Mouse (Mus musculus) heart, adult 2 months (tissue): ENCODE measurements around the gene Calm3. TPM values are rescaled to one million over a fixed set of nuclear protein-coding genes. Genes with fewer than 3 reads are reported as not detected.

Experiments
- DNase-seq, 2 experiments: peaks; one replicate each; pipeline ENCODE4 v3.0.0; 2021
- H3K27ac ChIP-seq: fragments of 200-600 bp; 2 replicates; pipeline ENCODE4 v1.8.1; 2022
- H3K27me3 ChIP-seq: fragments of 200-500 bp; 2 replicates; pipeline ENCODE4 v1.6.1; 2012; ENCODE audit warnings: mild to moderate bottlenecking, low read length, inconsistent platforms, mixed read lengths; ENCODE audit not compliant: control insufficient read depth, insufficient read depth
- H3K36me3 ChIP-seq: fragments of 200-500 bp; 2 replicates; pipeline ENCODE4 v1.6.1; 2012; ENCODE audit warnings: low read length, inconsistent platforms; ENCODE audit not compliant: control insufficient read depth, insufficient read depth
- H3K4me1 ChIP-seq: fragments of 200-500 bp; 2 replicates; pipeline ENCODE4 v1.6.1; 2011; ENCODE audit warnings: low read length; ENCODE audit not compliant: control insufficient read depth, insufficient read depth
- H3K4me3 ChIP-seq: fragments of 200-600 bp; 2 replicates; pipeline ENCODE4 v1.8.1; 2022
- H3K79me2 ChIP-seq: fragments of 200-500 bp; replicated peaks from 2 replicates; pipeline ENCODE4 v1.6.1; 2012; ENCODE audit warnings: mild to moderate bottlenecking, inconsistent platforms, low read length, moderate library complexity, mixed read lengths; ENCODE audit not compliant: control insufficient read depth, insufficient read depth
- H3K9ac ChIP-seq: fragments of 200-500 bp; 2 replicates; pipeline ENCODE4 v1.6.1; 2012; ENCODE audit warnings: low read depth, mild to moderate bottlenecking, control low read depth, inconsistent platforms, low read length, mixed read lengths
- CTCF ChIP-seq: fragments of 200-600 bp; IDR thresholded peaks from 2 replicates; pipeline ENCODE4 v1.8.1; 2022; ENCODE audit warnings: antibody characterized with exemption, mild to moderate bottlenecking, moderate library complexity
- EP300 ChIP-seq: fragments of 200-500 bp; IDR thresholded peaks from 2 replicates; pipeline ENCODE4 v1.6.1; 2011; ENCODE audit warnings: low read depth, low read length, control low read depth; ENCODE audit not compliant: insufficient read depth
- POLR2A ChIP-seq: fragments of 200-500 bp; IDR thresholded peaks from 2 replicates; pipeline ENCODE4 v1.6.1; 2011; ENCODE audit warnings: mild to moderate bottlenecking, low read depth, low read length, control low read depth; ENCODE audit not compliant: insufficient read depth
- WGBS: fragments of 180-500 bp; shearing (Covaris S2); methylation state at CpG from one replicate; pipeline ENCODE4 v1.1.7; 2018; 5-methylcytosine and 5-hydroxymethylcytosine counted together
- intact Hi-C: fragments of 180-260 bp; cut with DNase I; formaldehyde crosslinking; loops from one replicate; pipeline ENCODE4 v1.15.1; 2025
- polyA plus RNA-seq: library from polyadenylated mRNA; depleted of rRNA; stranded (reverse); fragments of >200 nt; gene quantifications from 2 replicates; pipeline ENCODE4 v1.2.3, GENCODE M21; 2012
- total RNA-seq, 2 experiments: library from RNA; stranded (reverse); gene quantifications; 2 replicates each; pipeline ENCODE4 v1.2.3; 2021

Gene Calm3
- total and polyA plus RNA-seq, 3 experiments, result 163 to 175 (median 168) TPM

- Histone ChIP-seq H3K36me3 (no peaks in the 10 kb centered on the region), H3K4me3 (no peak overlapping the region), H3K27ac (no peak overlapping the region), H3K79me2 (peaks cover 5% of the 10 kb centered on the region; the same call in 1 of the 2 replicates), H3K4me1 (peaks cover 15% of the 10 kb centered on the region), H3K9ac (no peak overlapping the region), H3K27me3 (no peaks in the 10 kb centered on the region)
- DNase-seq, result no peak
- 73% methylated on average over 3 of the region's 3 CpGs for WGBS
- intact Hi-C loops, result no loop called here
- no peak for TF ChIP-seq POLR2A
- no peak for TF ChIP-seq CTCF
- no peak for TF ChIP-seq EP300
Observed at GRCm38 (mm10) chr7:16918670-16919069, 5.2 kb downstream of the Calm3 start.

GRCm38 (mm10) chr7:16918014-16918413 is 5.9 kb downstream of the Calm3 start:
- Histone ChIP-seq H3K4me1 (peaks cover 17% of the 10 kb centered on the region), H3K36me3 (no peaks in the 10 kb centered on the region), H3K27me3 (no peaks in the 10 kb centered on the region), H3K9ac (no peak overlapping the region), H3K79me2 (peaks cover 3% of the 10 kb centered on the region; the same call in 1 of the 2 replicates), H3K4me3 (no peak overlapping the region), H3K27ac (no peak overlapping the region)
- no peak for TF ChIP-seq EP300
- TF ChIP-seq POLR2A, result no peak
- TF ChIP-seq CTCF, result no peak
- intact Hi-C loops, result no loop called here
- DNase-seq, result peak; percentile 29 to 30
- 68% methylated on average over 9 of the region's 9 CpGs for WGBS

GRCm38 (mm10) chr7:16917447-16917846 is 6.5 kb downstream of the Calm3 start:
- intact Hi-C loops, result no loop called here
- Histone ChIP-seq H3K4me3 (no peak overlapping the region), H3K79me2 (peaks cover 1% of the 10 kb centered on the region; the same call in 1 of the 2 replicates), H3K27ac (no peak overlapping the region), H3K9ac (no peak overlapping the region), H3K36me3 (no peaks in the 10 kb centered on the region), H3K4me1 (peaks cover 13% of the 10 kb centered on the region), H3K27me3 (no peaks in the 10 kb centered on the region)
- 82% methylated on average over 11 of the region's 11 CpGs for WGBS
- DNase-seq, result no peak
- TF ChIP-seq EP300 (no peak), CTCF (no peak), POLR2A (no peak)

- peak; percentile 42 for DNase-seq
- WGBS, result 52% methylated on average over 30 of the region's 30 CpGs
- TF ChIP-seq CTCF, result no peak
- no peak for TF ChIP-seq EP300
- no peak for TF ChIP-seq POLR2A
- H3K4me3 ChIP-seq, result no peak overlapping the region
- no peak overlapping the region for H3K27ac ChIP-seq
- intact Hi-C loops, result no loop called here
- no peaks in the 10 kb centered on the region for H3K79me2 ChIP-seq
- H3K36me3 ChIP-seq, result no peaks in the 10 kb centered on the region
- no peaks in the 10 kb centered on the region for H3K27me3 ChIP-seq
- no peak overlapping the region for H3K9ac ChIP-seq
- H3K4me1 ChIP-seq, result peaks cover 11% of the 10 kb centered on the region
Observed at GRCm38 (mm10) chr7:16916342-16917265, 7.3 kb downstream of the Calm3 start.

- 87% methylated on average over 32 of the region's 32 CpGs for WGBS
- Histone ChIP-seq H3K27me3 (no peaks in the 10 kb centered on the region), H3K27ac (no peak overlapping the region), H3K36me3 (no peaks in the 10 kb centered on the region), H3K79me2 (no peaks in the 10 kb centered on the region), H3K4me3 (no peak overlapping the region), H3K9ac (no peak overlapping the region), H3K4me1 (peaks cover 8% of the 10 kb centered on the region)
- TF ChIP-seq CTCF (no peak), EP300 (no peak), POLR2A (no peak)
- intact Hi-C loops, result no loop called here
- no peak for DNase-seq
Observed at GRCm38 (mm10) chr7:16915461-16916340, 8.2 kb downstream of the Calm3 start.
